Mouse (Mus musculus): ENCODE data around the gene Pllp. TPM values are rescaled to one million over a fixed set of nuclear protein-coding genes. Genes with fewer than 3 reads are reported as not detected.
A peak's percentile ranks its signal among the peaks of the same experiment; 100 is the strongest.

The Pllp gene
- polyA plus RNA-seq, 1 experiment from 2014 or later = 1.5 TPM

DNA sequence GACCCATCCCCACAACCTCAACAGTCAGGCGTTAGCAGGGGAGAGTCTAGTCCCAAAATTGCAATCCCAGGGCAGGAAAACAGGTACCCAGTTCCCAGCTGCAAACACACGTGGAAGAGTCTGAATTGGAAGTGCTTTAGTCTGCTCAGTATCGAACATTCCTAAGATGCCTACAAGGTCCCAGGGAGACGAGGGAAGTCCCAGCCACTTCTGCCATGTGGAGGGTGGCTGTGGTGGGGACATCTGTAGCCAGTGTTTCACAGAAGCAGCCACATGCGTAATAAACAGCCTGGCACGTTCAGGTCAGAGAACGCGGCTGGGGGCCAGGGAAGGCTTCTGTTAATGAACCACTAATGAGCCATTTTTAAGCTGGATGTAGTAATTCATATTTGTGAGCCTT is 14.3 kb upstream of the Pllp start:
- Histone ChIP-seq H3K4me2 (ENCODE audit: low read depth, low read length) (no peak overlapping the region), H3K27me3 (ENCODE audit: control insufficient read depth, insufficient read depth, low read length) (no peaks in the 10 kb centered on the region), H3K27ac (replicated peaks; ENCODE audit: low read depth, low read length) (no peak overlapping the region), H3K9me3 (replicated peaks; ENCODE audit: control insufficient read depth, low read length) (no peaks in the 10 kb centered on the region), H3K4me3 (ENCODE audit: low read depth, low read length) (no peak overlapping the region), H3K4me1 (ENCODE audit: control insufficient read depth, insufficient read depth, low read length) (no peaks in the 10 kb centered on the region), H3K9ac (replicated peaks; ENCODE audit: low read length) (no peak overlapping the region), H3K36me3 (replicated peaks; ENCODE audit: control insufficient read depth, insufficient read depth, low read depth, low read length) (no peaks in the 10 kb centered on the region)
- ATAC-seq (replicated peaks; ENCODE audit: insufficient number of reproducible peaks, low FRiP score, low TSS enrichment, low read depth) (no peak), DNase-seq (ENCODE audit: low spot score) (no peak)
- WGBS = 63% methylated on average over 8 of the region's 8 CpGs

DNA sequence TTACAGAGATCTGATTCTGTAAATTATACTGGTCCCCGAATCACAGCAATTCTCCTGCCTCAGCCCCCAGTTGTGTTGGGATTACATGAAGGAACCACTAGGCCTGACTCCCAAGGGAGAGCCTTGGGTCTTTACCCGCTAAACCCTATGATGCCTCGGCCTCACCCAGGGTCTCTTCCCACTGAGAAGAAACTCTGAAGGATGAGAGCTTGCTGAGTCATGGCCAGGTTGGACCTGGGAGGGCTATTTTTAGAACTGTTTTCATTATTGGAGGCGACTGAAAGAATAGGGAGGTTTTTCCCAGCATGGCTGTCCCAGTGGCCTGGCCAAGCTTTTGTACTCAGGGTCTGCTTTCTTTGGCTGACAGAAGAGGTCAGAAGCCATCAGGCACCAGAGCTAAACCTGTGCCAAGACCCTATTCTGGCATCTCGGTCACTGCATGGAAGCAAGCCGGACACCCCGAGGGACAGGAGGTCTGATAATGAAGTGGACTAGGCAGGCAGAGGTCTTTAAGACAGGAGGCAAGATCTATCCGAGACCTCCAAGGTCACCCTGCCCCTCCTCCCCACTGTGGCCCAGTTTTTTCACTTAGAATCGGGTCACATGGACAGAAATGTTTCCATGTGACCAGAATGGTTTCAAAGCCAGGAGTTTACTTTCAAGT is 10.8 kb upstream of the Pllp start:
- DNase-seq (ENCODE audit: low spot score) = no peak
- ATAC-seq (replicated peaks; ENCODE audit: insufficient number of reproducible peaks, low FRiP score, low TSS enrichment, low read depth) = no peak
- 77% methylated on average over 9 of the region's 9 CpGs for WGBS
- Histone ChIP-seq H3K4me2 (ENCODE audit: low read depth, low read length) (no peak overlapping the region), H3K4me3 (ENCODE audit: low read depth, low read length) (no peak overlapping the region), H3K36me3 (replicated peaks; ENCODE audit: control insufficient read depth, insufficient read depth, low read depth, low read length) (no peaks in the 10 kb centered on the region), H3K4me1 (ENCODE audit: control insufficient read depth, insufficient read depth, low read length) (no peaks in the 10 kb centered on the region), H3K9ac (replicated peaks; ENCODE audit: low read length) (no peak overlapping the region), H3K27ac (replicated peaks; ENCODE audit: low read depth, low read length) (no peak overlapping the region), H3K9me3 (replicated peaks; ENCODE audit: control insufficient read depth, low read length) (no peaks in the 10 kb centered on the region), H3K27me3 (ENCODE audit: control insufficient read depth, insufficient read depth, low read length) (no peaks in the 10 kb centered on the region)

DNA sequence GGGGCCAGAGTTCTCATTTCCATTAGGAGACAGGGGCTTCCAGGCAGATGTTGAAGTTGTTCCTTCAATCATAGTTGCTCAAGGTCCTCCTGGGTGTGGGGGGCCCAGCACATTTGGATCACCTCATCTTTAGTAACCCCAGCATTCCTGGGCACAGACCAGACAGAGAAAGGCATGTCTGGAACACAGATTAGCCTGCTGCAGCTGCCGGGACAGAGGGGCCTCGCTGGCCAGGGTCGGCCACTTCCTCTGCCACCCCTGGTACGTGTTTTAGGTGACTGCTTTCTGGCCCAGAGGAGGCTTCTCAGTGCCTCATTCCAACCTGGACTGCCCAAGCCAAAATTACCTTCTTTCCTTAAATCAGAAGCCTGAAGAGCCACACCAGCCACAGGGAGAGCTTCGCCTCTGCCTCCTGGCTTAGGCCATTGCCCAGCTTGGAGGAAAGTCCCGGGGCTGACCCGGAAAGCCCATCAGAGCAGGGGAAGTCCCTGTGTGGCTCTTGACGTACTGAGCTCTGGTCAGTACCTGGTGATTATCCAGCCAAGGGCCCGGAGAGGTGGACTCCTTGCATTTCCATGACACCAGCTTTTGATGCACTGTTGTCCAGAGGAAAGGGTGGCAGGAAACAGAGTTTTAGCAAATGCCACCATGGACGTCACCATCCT is 9.6 kb upstream of the Pllp start:
- H3K4me2 ChIP-seq (ENCODE audit: low read depth, low read length) = no peak overlapping the region
- ATAC-seq (replicated peaks; ENCODE audit: insufficient number of reproducible peaks, low FRiP score, low TSS enrichment, low read depth) (no peak), DNase-seq (ENCODE audit: low spot score) (no peak)
- H3K27ac ChIP-seq (replicated peaks; ENCODE audit: low read depth, low read length) = no peak overlapping the region
- no peaks in the 10 kb centered on the region for H3K9me3 ChIP-seq (replicated peaks; ENCODE audit: control insufficient read depth, low read length)
- no peaks in the 10 kb centered on the region for H3K27me3 ChIP-seq (ENCODE audit: control insufficient read depth, insufficient read depth, low read length)
- no peaks in the 10 kb centered on the region for H3K36me3 ChIP-seq (replicated peaks; ENCODE audit: control insufficient read depth, insufficient read depth, low read depth, low read length)
- no peak overlapping the region for H3K9ac ChIP-seq (replicated peaks; ENCODE audit: low read length)
- H3K4me3 ChIP-seq (ENCODE audit: low read depth, low read length) = no peak overlapping the region
- no peaks in the 10 kb centered on the region for H3K4me1 ChIP-seq (ENCODE audit: control insufficient read depth, insufficient read depth, low read length)
- 78% methylated on average over 10 of the region's 10 CpGs for WGBS

DNA sequence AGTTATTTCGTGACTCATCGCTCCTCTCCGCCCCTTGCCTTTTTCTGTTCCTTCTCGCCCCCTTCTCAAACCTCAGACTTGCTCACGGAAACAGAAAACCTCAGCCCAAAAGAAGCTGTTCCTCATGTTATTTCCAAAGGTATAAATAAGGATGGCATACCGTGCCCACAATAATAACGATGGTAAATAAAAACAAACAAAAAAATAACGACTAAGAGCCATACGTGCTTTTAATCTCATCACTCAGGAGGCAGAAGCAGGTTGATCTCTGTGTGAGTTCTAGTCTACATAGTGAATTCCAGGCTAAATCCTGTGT is 8.5 kb upstream of the Pllp start:
- Histone ChIP-seq H3K4me2 (ENCODE audit: low read depth, low read length) (peak overlapping the region; percentile 66), H3K4me3 (ENCODE audit: low read depth, low read length) (peak overlapping the region; percentile 50), H3K27ac (replicated peaks; ENCODE audit: low read depth, low read length) (no peak overlapping the region), H3K9ac (replicated peaks; ENCODE audit: low read length) (peak overlapping the region; percentile 59), H3K36me3 (replicated peaks; ENCODE audit: control insufficient read depth, insufficient read depth, low read depth, low read length) (no peaks in the 10 kb centered on the region), H3K4me1 (ENCODE audit: control insufficient read depth, insufficient read depth, low read length) (no peaks in the 10 kb centered on the region), H3K27me3 (ENCODE audit: control insufficient read depth, insufficient read depth, low read length) (no peaks in the 10 kb centered on the region), H3K9me3 (replicated peaks; ENCODE audit: control insufficient read depth, low read length) (no peaks in the 10 kb centered on the region)
- ATAC-seq (replicated peaks; ENCODE audit: insufficient number of reproducible peaks, low FRiP score, low TSS enrichment, low read depth) = no peak
- 19% methylated on average over 9 of the region's 9 CpGs for WGBS
- DNase-seq (ENCODE audit: low spot score) = no peak

DNA sequence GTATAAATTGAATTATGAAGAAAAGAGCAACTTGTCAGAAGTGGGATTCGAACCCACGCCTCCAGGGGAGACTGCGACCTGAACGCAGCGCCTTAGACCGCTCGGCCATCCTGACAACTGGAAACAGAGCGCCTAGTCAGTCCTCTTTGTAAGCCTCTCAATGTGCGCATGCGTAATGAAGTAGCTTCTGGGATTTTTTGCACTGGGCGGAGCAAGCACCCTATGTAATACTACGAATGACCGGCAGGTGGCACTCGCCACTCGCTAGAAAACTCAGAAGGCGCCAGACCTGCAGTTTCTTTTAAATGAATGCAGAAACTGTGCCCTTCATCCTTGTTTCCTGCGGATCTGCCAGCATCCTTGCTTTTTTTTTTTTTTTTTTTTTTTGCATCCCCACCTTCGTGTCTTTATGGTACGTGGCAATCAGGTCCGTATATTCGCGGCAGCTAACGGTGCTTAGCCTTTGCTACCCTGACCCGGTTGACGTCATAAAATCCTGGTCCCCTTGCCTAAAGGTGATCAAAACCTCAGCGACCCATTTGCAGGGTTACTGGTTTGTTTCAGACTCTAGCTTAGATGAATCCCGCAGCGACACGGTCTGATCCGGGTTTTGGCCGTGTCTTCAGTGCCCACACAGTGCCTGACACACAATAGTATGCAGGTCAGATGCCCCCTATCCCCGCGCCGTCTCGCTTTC is 8.0 kb upstream of the Pllp start:
- peak; percentile 99 for DNase-seq (ENCODE audit: low spot score)
- peak; percentile 87 for ATAC-seq (replicated peaks; ENCODE audit: insufficient number of reproducible peaks, low FRiP score, low TSS enrichment, low read depth)
- Histone ChIP-seq H3K4me3 (ENCODE audit: low read depth, low read length) (peak overlapping the region; percentile 50), H3K27ac (replicated peaks; ENCODE audit: low read depth, low read length) (no peak overlapping the region), H3K27me3 (ENCODE audit: control insufficient read depth, insufficient read depth, low read length) (no peaks in the 10 kb centered on the region), H3K9ac (replicated peaks; ENCODE audit: low read length) (peak overlapping the region; percentile 59), H3K9me3 (replicated peaks; ENCODE audit: control insufficient read depth, low read length) (no peaks in the 10 kb centered on the region), H3K36me3 (replicated peaks; ENCODE audit: control insufficient read depth, insufficient read depth, low read depth, low read length) (no peaks in the 10 kb centered on the region), H3K4me1 (ENCODE audit: control insufficient read depth, insufficient read depth, low read length) (no peaks in the 10 kb centered on the region), H3K4me2 (ENCODE audit: low read depth, low read length) (peak overlapping the region; percentile 66)
- under 1% methylated on average over 35 of the region's 35 CpGs for WGBS

DNA sequence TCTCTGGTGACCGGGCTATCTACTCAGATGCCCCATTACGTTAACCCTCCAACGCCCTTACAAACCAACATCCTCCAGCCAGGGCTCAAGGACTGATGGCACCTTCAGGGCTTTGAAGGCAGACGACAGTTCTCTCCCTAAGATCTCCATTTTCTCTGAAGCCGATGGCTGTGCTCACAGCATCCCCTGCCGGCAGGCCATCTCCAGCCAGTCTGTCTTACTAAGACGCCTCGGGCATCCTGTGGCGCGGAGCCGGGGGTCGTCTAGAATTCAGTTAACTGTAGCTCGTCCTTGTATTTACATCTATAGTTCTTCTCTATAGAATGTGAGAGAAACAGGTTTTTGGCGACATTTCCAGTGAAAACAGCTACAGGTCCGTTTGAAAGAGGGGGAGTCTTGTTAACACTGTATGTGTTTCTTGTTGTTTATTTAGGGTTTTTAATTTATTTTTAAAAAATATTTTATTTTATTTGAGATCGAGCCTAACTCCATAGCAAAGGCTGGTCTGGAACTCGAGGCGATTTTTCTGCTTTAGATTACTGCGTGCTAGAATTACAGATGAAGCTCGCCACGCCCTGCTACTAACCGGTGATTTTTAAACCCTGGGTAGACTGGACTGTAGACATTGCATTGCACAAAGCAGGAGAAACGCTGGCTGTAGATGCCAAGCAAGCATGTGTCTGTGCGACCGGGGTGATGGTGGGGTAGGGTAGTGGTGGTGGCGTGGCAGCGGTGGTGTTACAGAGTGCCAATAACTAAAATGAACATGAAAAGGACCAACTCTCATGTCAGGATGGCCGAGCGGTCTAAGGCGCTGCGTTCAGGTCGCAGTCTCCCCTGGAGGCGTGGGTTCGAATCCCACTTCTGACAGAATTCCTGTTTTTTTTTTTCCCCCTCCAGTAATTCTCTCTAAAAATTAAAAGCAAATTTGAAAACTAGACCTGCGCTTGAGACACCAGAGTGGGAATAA is 7.1 kb upstream of the Pllp start:
- WGBS = under 1% methylated on average over 35 of the region's 35 CpGs
- H3K27ac ChIP-seq (replicated peaks; ENCODE audit: low read depth, low read length) = no peak overlapping the region

DNA sequence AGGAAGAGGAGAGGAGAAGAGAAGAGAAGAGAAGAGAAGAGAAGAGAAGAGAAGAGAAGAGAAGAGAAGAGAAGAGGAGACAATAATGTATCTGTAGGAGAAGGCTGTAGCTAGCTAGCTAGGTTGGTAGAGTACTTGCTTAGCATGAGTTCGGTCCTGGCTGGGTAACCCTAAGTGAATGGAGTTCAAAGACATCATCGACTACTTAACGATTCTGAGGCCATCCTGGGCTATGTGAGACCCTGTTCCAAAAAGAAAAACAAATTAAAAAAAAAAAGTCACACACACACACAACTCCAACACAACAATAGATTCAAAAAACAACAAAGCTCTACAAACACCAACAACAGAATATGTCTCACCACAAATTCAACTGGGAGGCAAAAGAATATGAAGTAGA is 6.1 kb upstream of the Pllp start:
- H3K4me2 ChIP-seq (ENCODE audit: low read depth, low read length) = no peak overlapping the region
- ATAC-seq (replicated peaks; ENCODE audit: insufficient number of reproducible peaks, low FRiP score, low TSS enrichment, low read depth) (no peak), DNase-seq (ENCODE audit: low spot score) (no peak)
- no peak overlapping the region for H3K27ac ChIP-seq (replicated peaks; ENCODE audit: low read depth, low read length)
- 76% methylated on average over 3 of the region's 3 CpGs for WGBS
- no peaks in the 10 kb centered on the region for H3K9me3 ChIP-seq (replicated peaks; ENCODE audit: control insufficient read depth, low read length)
- H3K9ac ChIP-seq (replicated peaks; ENCODE audit: low read length) = no peak overlapping the region
- H3K36me3 ChIP-seq (replicated peaks; ENCODE audit: control insufficient read depth, insufficient read depth, low read depth, low read length) = no peaks in the 10 kb centered on the region
- H3K4me3 ChIP-seq (ENCODE audit: low read depth, low read length) = no peak overlapping the region
- peaks cover 3% of the 10 kb centered on the region for H3K27me3 ChIP-seq (ENCODE audit: control insufficient read depth, insufficient read depth, low read length)
- no peaks in the 10 kb centered on the region for H3K4me1 ChIP-seq (ENCODE audit: control insufficient read depth, insufficient read depth, low read length)

More for the DNA sequence above, 7.1 kb upstream of the Pllp start:
- Histone ChIP-seq H3K4me2 (ENCODE audit: low read depth, low read length) (peak overlapping the region; percentile 51), H3K4me3 (ENCODE audit: low read depth, low read length) (peak overlapping the region; percentile 41), H3K9me3 (replicated peaks; ENCODE audit: control insufficient read depth, low read length) (no peaks in the 10 kb centered on the region), H3K9ac (replicated peaks; ENCODE audit: low read length) (no peak overlapping the region), H3K36me3 (replicated peaks; ENCODE audit: control insufficient read depth, insufficient read depth, low read depth, low read length) (no peaks in the 10 kb centered on the region), H3K27me3 (ENCODE audit: control insufficient read depth, insufficient read depth, low read length) (no peaks in the 10 kb centered on the region), H3K4me1 (ENCODE audit: control insufficient read depth, insufficient read depth, low read length) (no peaks in the 10 kb centered on the region)
- peak; percentile 91 for ATAC-seq (replicated peaks; ENCODE audit: insufficient number of reproducible peaks, low FRiP score, low TSS enrichment, low read depth)
- DNase-seq (ENCODE audit: low spot score) = peak; percentile 90

Data from embryonic facial prominence, embryonic 11.5 days (tissue).